Mouse (Mus musculus) intestine, postnatal 0 days (tissue): ENCODE data around the gene Cept1. TPM values are rescaled to one million over a fixed set of nuclear protein-coding genes. Genes with fewer than 3 reads are reported as not detected.

Experiments used
- ATAC-seq: fragments of 200-750 bp; cut with Nextera tagmentation; 2 replicates; pipeline ENCODE4 v1.8.0; 2017; ENCODE audit warnings: mild to moderate bottlenecking, moderate TSS enrichment, moderate library complexity
- H3K27ac ChIP-seq: fragments of 300-500 bp; sonication (generic); 2 replicates; pipeline ENCODE4 v1.5.1; 2014; ENCODE audit warnings: mild to moderate bottlenecking, low read depth, low read length, moderate library complexity
- H3K27me3 ChIP-seq: fragments of 300-500 bp; sonication (generic); replicated peaks from 2 replicates; pipeline ENCODE4 v1.6.1; 2014; ENCODE audit warnings: low read length, mixed read lengths; ENCODE audit not compliant: control insufficient read depth, insufficient read depth
- H3K36me3 ChIP-seq: fragments of 300-500 bp; sonication (generic); 2 replicates; pipeline ENCODE4 v1.6.1; 2014; ENCODE audit warnings: mild to moderate bottlenecking, moderate library complexity; ENCODE audit not compliant: control insufficient read depth, insufficient read depth
- H3K4me1 ChIP-seq: fragments of 300-500 bp; sonication (generic); replicated peaks from 2 replicates; pipeline ENCODE4 v1.6.1; 2014; ENCODE audit warnings: antibody characterized with exemption, low read length, mixed read lengths; ENCODE audit not compliant: control insufficient read depth, insufficient read depth
- H3K4me2 ChIP-seq: fragments of 300-500 bp; sonication (generic); replicated peaks from 2 replicates; pipeline ENCODE4 v1.6.1; 2014; ENCODE audit warnings: low read depth, mild to moderate bottlenecking, moderate library complexity
- H3K4me3 ChIP-seq: fragments of 300-500 bp; sonication (generic); 2 replicates; pipeline ENCODE4 v1.5.1; 2014; ENCODE audit warnings: low read depth, low read length
- H3K9ac ChIP-seq: fragments of 300-500 bp; sonication (generic); 2 replicates; pipeline ENCODE4 v1.6.1; 2014; ENCODE audit warnings: mild to moderate bottlenecking, low read depth, low read length
- H3K9me3 ChIP-seq: fragments of 300-500 bp; sonication (generic); 2 replicates; pipeline ENCODE4 v1.6.1; 2016; ENCODE audit warnings: mixed run types; ENCODE audit not compliant: control insufficient read depth
- CTCF ChIP-seq: sonication (generic); IDR thresholded peaks from 2 replicates; pipeline ENCODE4 v1.5.1; 2016; ENCODE audit warnings: low read depth, mild to moderate bottlenecking, control low read depth, antibody characterized with exemption, moderate library complexity
- WGBS: fragments of 180-500 bp; shearing (Covaris S2); extraction: QIAGEN DNeasy Blood & Tissue Kit; methylation state at CpG from one replicate; pipeline ENCODE4 v1.1.7; 2014; 5-methylcytosine and 5-hydroxymethylcytosine counted together
- polyA plus RNA-seq: library from polyadenylated mRNA; unstranded; fragments of >200 nt; fragmentation: Nextera tagmentation; extraction: Ambion mirVana; gene quantifications from 2 replicates; pipeline ENCODE4 v1.2.1, GENCODE M21; 2015

Gene Cept1
- polyA plus RNA-seq, 1 experiment from 2014 or later, result 71.3 TPM

DNA sequence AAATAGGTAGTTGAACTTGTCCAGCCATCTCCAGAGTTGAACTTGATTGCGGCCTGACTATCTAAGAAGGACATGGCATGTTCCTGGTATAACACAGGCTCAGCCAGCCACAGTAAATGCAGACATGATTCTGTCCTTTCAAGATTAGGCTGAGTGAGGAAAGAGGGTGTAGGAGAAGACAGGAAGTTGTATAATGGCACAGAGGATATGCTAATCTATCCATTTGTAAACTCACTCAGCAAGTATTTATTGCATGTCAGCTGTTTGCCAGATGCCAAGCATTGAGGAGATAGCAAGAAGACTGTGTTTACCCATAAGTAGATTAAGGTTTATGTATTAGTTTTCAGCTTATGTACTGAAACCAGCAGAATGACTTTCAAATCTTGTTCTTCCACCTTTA is 54.9 kb downstream of the Cept1 start:
- Histone ChIP-seq H3K27ac (peak overlapping the region; percentile 78; the same call in 1 of the 2 replicates), H3K36me3 (peaks cover 3% of the 10 kb centered on the region; the same call in 1 of the 2 replicates)
- peak; percentile 22 for ATAC-seq

GRCm38 (mm10) chr3:106490239-106490638 is 57.4 kb downstream of the Cept1 start:
- Histone ChIP-seq H3K4me1 (peaks cover 42% of the 10 kb centered on the region), H3K36me3 (peaks cover 3% of the 10 kb centered on the region; the same call in 1 of the 2 replicates), H3K27ac (no peak overlapping the region), H3K9me3 (no peaks in the 10 kb centered on the region), H3K4me3 (no peak overlapping the region), H3K9ac (no peak overlapping the region), H3K27me3 (no peaks in the 10 kb centered on the region), H3K4me2 (no peak overlapping the region)
- TF ChIP-seq CTCF, result no peak
- WGBS, result 93% methylated on average over 4 of the region's 4 CpGs
- ATAC-seq, result no peak

More for the DNA sequence above, 54.9 kb downstream of the Cept1 start:
- Histone ChIP-seq H3K9ac (no peak overlapping the region), H3K4me1 (peaks cover 35% of the 10 kb centered on the region), H3K9me3 (no peaks in the 10 kb centered on the region), H3K4me3 (no peak overlapping the region), H3K4me2 (no peak overlapping the region), H3K27me3 (no peaks in the 10 kb centered on the region)
- TF ChIP-seq CTCF, result no peak
- WGBS, result 65% methylated on average over 1 of the region's 1 CpGs

- Histone ChIP-seq H3K27me3 (no peaks in the 10 kb centered on the region), H3K4me3 (no peak overlapping the region), H3K36me3 (peaks cover 3% of the 10 kb centered on the region; the same call in 1 of the 2 replicates), H3K4me2 (0 out of 2 replicates have a peak overlapping the region, but pooled peaks have one; percentile 6), H3K9me3 (no peaks in the 10 kb centered on the region), H3K27ac (peak overlapping the region; percentile 63), H3K4me1 (peaks cover 25% of the 10 kb centered on the region; the same call in 1 of the 2 replicates), H3K9ac (no peak overlapping the region)
- 76% methylated on average over 2 of the region's 2 CpGs for WGBS
- no peak for TF ChIP-seq CTCF
- no peak for ATAC-seq
Measured at GRCm38 (mm10) chr3:106487551-106487950, 60.1 kb downstream of the Cept1 start.

DNA sequence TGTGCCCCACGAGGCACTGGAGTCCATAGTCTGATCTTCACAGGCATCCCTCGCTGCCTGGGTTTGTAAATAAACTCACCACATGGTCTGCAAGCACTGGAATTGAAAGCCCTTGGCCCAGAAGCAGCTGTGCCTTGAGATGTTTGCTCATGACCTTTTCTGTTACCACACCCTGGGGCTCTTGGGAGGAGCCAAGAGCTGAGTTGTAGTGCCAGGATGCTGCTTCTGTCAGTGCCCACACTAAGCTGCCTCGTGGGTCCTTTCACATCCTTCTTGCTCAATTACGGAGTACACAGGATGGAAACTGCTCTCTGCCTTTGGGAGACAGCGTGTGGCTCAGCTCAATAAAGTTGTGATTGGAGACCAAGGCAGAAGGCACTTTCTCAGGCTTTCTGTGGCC is 61.8 kb downstream of the Cept1 start:
- H3K9ac ChIP-seq, result no peak overlapping the region
- 0 out of 2 replicates have a peak, but pooled peaks have one; percentile 1 for TF ChIP-seq CTCF
- H3K4me3 ChIP-seq, result no peak overlapping the region
- H3K36me3 ChIP-seq, result peaks cover 3% of the 10 kb centered on the region; the same call in 1 of the 2 replicates
- no peaks in the 10 kb centered on the region for H3K27me3 ChIP-seq
- H3K27ac ChIP-seq, result peak overlapping the region; percentile 92
- 40% methylated on average over 5 of the region's 5 CpGs for WGBS
- H3K4me1 ChIP-seq, result peaks cover 18% of the 10 kb centered on the region; the same call in 1 of the 2 replicates
- no peaks in the 10 kb centered on the region for H3K9me3 ChIP-seq
- peak overlapping the region; percentile 94 for H3K4me2 ChIP-seq
- ATAC-seq, result peak; percentile 44

DNA sequence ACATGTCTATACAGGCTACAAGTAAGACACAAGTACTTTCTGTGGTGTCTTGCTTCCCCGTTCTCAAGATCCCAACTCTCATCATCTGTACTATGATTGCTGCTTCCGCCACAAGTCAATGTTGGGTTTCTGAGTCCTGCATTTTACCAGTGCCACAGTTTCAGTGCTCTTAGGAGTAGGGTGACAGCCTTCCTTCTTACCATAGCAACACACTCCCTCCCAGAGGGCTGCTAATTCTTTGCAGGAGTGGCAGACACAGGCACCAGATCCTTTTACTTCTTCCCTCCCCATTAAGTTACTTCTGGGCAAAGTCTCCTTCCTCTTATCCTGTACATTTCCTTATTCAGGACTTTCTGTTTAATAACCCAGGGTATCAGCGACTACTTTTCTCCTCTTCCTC is 62.7 kb downstream of the Cept1 start:
- Histone ChIP-seq H3K27me3 (no peaks in the 10 kb centered on the region), H3K4me1 (peaks cover 18% of the 10 kb centered on the region; the same call in 1 of the 2 replicates), H3K36me3 (no peaks in the 10 kb centered on the region), H3K4me2 (peak overlapping the region; percentile 94), H3K9ac (no peak overlapping the region), H3K27ac (peak overlapping the region; percentile 92), H3K4me3 (peak overlapping the region; percentile 11; the same call in 1 of the 2 replicates), H3K9me3 (no peaks in the 10 kb centered on the region)
- TF ChIP-seq CTCF, result no peak
- peak; percentile 9 for ATAC-seq
- 45% methylated on average over 3 of the region's 3 CpGs for whole genome bisulfite sequencing

DNA sequence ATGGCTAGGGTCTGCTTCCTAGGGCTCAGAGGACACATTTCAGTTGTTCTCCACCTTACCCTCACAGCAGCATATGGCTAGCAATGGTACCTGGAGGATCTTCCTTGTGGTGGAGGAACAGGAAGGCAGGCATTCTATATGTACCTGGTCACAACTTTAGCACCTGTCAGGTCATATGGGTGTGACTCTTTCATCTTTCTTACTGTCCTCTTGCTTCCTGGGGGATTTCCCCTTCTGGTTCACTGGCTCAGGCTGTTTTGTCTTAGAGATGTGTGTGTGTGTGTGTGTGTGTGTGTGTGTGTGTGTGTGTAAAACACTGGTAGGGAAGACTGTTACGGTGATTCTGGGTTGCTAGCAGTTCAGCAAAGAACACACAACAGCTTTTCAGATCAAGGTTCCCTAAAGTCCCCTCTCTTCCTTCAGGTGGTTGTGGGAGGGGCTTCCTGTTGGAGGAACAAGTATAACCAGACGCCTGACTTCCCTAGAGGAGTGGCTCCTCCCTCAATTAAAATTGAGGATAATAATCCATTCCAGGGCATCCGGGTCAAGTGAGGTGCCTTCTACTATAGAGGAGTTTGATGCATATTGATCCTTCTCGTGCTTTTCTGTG is 63.7 kb downstream of the Cept1 start:
- peak; percentile 57 for ATAC-seq
- Histone ChIP-seq H3K36me3 (no peaks in the 10 kb centered on the region), H3K4me1 (peaks cover 18% of the 10 kb centered on the region; the same call in 1 of the 2 replicates), H3K4me3 (peak overlapping the region; percentile 11; the same call in 1 of the 2 replicates), H3K27ac (peak overlapping the region; percentile 92), H3K9me3 (no peaks in the 10 kb centered on the region), H3K9ac (no peak overlapping the region), H3K27me3 (no peaks in the 10 kb centered on the region), H3K4me2 (peak overlapping the region; percentile 94)
- no peak for TF ChIP-seq CTCF
- 36% methylated on average over 4 of the region's 4 CpGs for WGBS
